Mouse (Mus musculus): ENCODE measurements around the gene Gtf2h4.

The Gtf2h4 gene

DNA sequence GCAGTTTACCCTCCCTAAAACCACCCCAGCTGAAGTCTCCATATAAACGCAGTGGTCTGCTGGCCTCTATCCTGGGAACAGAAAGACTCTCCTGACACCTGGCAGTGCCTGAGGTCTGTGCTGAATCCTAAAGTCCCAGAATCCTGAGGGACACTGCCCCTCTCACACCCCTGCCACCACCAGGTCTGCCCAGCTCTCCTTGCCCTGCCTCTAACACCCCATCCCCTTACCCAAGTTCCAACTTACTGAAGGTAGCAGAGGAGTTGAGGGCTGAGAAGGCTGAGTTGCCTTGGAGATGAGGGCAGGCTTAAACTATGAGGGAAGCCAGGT, 23.9 kb upstream of the Gtf2h4 start:
- DNase-seq (ENCODE audit: low spot score) = no peak

DNA sequence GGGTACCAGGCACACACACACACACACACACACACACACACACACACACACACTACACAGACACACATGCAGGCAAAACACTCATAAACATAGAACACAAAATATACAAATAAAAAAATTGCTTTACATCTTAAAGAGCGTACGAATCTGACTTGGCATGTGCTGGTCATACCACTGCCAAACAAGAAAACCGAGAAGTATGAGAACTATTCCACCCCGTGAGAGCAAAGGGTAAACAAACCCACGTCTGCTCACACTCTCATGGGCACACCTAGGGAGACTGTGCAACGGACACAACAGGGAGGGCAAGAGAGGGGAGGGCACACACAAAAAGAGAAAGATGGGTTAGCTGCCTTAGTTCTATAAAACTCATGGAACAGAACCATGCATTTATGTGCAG, 23.2 kb upstream of the Gtf2h4 start:
- no peak for DNase-seq (ENCODE audit: low spot score)

DNA sequence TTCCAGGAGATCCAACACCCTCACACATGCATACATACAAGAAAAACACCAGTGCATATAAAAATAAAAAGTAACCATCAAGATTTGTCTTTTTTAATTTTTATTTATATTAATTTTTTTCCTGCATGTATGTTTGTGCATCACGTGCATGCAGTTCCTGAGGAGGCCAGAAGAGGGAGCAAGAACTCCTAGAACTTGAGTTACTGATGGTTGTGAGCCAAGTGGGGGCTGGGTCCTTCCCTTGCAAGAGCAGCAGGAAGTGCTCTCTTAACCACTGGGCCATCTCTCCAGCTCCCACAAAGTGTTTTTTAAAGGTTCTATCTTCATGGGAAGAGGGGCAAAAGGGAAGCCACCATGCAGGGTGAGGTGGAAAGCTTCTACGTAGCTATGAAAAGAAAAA, 21.8 kb upstream of the Gtf2h4 start:
- DNase-seq (ENCODE audit: low spot score) = no peak

DNA sequence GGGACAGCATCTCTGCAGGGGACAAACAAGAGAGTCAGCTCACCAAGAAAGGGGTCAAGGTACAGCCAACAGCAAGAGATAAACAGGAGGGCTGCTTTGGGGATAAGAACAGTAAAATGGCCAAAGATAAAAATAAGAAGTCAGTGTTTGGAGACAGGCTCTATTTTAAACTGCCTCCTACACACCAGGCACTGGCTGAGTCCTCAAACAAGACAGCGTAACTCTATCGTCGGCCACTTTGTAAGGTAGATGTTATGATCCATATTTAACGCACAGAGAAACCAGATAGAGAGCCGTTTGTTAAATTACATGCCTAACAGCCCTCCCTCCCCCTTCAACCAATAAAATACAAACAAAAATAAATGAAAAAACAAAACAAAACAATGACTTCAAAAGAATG, 20.4 kb upstream of the Gtf2h4 start:
- no peak for DNase-seq (ENCODE audit: low spot score)

DNA sequence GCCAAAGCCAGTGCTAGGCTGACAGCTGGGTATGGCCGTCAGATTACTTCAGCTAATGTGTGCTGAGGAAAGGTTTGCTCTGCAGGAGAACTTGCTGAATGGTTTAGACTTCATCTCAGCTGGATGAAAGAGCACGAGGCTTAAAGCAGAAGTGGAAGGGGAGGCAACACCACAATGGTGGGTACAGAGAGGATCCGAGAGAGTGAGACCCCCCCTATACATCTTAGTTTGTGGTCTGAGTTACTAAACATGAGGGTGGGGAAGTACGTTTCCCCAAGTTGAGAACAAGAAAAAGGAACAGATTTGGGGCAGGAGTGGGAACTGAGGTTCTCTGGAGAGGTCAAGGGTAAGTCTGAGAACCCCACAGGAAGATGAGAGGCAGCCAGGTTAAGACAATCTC, 18.8 kb upstream of the Gtf2h4 start:
- no peak for DNase-seq (ENCODE audit: low spot score)

DNA sequence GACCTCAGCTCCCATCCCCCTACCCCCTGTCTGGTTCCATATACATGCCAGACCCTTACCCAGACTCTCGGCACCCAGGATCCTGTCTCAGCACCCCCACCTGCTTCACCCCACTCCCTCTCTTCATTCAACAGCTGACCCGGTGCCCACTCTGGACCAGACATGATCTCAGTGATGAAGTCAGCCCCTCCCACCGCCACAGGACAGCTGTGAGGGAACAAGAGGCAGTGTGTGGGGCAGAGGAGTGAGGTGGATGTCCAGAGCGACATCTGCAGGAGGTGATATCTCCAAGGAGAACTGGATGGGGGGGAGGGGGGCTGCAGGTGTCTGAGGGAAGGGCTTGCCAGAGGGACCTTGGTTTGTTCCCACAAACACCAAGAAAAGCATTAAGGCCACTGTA, 18.3 kb upstream of the Gtf2h4 start:
- DNase-seq (ENCODE audit: low spot score) = no peak

DNA sequence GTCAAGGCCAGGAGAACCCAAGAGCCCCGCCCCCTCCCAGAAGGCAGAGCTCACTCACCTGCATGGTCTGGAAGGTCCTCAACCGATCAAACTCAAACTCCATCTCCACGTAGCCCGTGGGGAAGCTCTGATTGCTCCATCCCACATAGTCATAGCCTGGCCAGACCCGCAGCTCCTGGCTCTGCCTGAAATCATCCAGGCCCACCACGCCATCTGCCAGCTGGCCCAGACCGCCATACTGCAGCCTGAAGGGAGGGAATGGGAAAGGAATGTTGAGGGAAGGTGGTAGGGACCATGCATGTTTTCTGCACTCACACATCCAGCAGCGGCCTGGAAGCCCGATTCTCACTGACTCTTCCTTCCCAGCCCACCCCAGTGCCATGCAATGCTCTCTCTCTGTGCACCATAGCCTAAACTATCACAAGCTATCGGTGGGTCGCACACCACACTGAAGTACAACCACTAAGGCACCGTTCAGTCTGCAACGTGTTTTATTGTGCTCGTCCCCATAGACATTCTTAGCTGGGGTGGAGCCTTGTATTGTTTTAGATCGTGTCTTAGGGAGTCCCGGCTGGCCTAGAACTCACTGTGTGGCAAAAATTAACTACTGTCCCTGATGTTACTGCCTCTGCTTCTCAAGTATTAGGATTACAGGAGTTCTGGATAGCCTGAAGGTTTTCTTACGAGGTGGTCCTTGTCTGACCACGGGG, 16.6 kb upstream of the Gtf2h4 start:
- DNase-seq (ENCODE audit: low spot score) = no peak

DNA sequence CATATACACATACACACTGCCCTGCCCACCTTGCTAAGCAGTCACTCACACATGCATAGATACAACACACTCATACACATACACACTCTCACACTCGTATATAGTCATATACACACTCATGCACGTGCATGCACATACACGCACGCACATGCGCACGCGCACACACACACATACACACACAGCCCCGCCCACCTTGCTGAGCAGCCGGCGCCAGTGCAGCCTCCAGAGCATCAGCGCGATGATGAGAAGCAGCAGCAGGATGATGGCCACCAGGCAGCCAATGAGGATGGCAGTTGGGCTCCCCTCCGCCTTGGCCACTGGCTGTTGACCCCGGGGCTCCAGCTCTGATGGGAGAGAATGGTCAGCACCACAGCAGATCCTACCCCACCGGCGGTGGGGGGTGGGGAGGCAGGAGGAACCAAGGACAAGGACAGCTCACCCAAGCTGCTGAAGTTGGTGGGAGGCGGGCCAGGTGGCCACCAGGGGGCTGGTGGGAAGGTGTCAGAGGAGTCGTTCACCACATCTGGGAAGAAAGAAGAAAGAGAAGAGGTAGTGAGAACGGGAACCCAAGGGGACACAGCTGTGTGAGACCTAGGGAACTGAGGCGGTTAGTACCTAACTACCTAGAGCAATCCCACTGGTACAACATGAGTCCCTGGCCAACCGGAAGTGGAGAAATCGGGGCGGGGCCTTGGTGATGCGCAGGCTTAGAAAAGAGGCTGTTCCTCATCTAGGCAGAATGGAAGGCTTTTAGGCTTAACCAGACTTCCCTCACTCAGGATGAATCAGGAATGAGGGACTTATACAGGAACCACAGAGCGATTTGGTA, 15.0 kb upstream of the Gtf2h4 start:
- no peak for DNase-seq (ENCODE audit: low spot score)

DNA sequence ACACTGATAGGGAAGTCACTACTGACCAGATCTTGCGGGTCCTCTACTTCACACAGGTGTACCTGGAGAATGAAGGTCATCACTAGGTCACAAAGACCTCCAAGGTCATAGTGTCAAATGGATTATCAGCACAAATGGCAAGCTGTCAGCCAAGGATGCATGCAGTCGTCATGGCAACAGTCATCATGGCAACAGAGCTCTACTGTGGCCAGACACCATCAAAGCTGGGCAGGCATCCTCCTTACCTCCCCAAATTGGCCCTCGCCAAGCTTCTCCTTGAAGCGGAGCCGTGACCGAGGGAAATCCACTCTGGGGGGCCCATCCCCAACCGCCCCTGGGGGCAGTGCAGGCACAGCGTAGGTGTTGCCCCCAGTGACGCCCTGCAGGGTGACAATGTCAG, 11.5 kb upstream of the Gtf2h4 start:
- DNase-seq (ENCODE audit: low spot score) = no peak

DNA sequence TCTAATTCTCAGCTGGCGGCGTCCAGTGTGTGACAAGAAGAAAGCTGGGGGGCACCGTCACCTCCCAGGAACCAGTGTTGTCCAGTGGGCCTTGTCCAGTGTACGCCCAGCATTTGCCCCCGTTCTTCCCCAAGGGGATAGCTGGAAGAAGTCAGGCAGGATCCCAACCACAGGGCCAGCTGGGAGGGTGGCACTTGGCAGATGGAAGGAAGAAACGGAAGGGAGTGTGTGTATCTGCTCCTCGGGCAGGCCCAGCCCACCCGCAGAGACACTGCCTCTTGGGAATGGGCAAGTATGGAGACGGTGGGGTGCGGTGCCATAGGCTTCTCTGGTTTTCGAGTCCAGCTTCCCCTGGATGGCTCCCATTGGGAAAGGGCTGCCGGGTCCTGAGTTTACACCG, 8.4 kb upstream of the Gtf2h4 start:
- DNase-seq (ENCODE audit: low spot score) = no peak

DNA sequence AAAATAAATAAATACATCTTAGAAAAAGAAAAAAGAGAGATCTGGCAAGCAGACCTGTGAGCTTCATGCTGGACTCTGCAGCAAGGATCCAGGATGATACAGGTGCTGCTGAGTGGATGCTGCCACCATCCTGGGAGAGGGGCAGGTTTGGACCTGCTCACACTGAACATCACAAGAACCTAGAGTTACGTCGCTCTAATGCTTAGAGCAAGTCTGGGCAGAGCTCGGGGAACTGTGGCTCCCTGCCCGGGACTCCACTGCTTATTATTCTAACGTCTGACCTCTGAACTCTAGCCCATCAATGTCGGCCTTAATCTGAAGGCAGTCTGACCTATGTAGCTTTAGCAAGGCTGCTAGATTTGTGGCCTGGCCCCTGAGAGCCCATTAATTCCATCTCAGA, 7.1 kb upstream of the Gtf2h4 start:
- DNase-seq (ENCODE audit: low spot score) = no peak

DNA sequence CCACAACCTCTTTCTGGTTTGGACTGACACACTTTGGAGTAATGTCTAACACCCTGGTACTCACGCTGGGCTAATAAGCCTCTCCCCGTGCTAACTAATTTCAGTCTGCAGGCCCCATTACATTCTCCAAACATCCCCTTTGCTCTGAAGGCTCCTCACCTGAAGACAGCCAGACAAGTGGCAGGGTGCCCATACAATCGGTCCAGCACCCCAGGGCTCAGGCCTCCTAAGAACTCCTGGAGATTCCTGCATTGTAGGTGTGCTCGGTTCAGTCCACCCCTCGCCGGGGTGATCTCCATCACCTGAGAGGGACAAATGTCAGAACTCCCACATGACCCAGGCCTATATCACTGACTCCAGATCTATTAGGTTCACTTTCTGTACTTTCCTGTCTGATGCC, 1.0 kb downstream of the Gtf2h4 start:
- DNase-seq (ENCODE audit: low spot score) = no peak

DNA sequence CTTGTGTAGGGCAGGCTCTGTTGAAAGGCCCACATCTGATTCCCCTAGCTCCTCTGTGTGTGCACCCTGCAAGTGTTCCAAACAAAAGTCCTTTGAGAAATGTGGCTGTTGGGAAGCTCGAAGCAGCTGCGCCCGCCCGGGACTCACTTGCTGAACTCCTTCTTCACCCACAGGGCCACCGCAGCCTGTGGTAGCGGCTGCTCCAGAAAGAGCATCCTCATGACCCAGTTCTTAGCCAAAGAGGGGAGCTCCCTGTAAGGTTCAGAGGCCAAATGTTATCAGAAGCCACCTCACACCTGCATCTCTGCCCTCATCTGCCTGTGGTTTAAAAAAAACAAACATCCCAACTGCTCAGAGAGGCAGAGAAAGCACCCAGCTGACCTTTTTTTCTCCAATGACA, 1.7 kb downstream of the Gtf2h4 start:
- no peak for DNase-seq (ENCODE audit: low spot score)

DNA sequence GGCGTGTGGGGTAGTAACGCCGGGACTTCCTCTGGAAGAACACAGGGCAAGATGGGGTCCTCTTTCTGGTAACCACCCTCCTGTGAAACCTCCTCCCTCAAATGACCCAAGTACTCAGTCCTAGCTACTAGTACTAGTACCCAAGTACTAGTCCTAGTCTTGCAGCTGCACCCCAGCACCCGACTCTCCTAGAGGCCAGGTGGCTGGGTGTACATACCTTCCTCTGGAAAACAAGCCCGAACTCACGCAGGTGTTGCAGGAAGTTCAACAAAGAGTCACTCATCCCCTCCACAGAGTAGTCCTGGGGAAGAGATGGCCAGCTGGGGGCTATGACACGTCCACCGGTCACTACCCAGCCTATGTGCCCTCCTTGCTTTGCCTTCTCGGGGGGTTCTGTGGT, 3.8 kb downstream of the Gtf2h4 start:
- no peak for DNase-seq (ENCODE audit: low spot score)

DNA sequence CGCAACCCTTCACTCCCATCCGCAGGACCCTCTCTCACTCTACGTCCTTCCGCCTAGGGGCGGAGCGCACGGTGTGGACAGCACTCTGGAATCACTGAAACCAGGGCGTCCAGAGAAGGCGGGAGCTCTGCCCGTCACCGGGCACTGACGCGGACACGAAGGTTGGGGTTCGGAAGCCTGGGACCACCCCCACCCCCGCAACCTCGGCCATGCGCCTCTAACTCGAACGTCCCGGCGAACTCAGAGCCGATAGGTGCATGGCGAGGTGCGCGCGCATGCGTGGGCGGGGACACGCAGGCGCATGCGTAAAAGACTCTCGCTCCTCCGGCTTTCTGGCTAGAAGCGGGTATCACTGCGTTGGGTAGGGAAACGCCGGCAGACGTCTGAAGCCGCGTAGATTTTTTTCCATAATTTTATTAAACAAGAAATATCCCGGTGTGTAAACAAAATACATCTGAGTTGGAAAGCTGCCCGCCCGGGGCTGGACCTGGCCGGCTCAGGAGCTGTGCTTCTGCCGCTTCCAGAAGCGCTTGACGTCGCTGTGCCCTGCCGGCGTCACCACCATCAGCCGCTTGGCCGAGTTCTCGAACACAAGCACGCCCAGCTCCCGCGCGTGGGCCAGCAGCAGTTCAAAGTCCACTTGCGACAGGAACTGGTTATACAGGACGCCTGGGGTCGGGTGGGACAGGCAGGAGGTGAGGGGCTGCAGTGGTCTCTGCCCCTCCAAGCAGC, 6.0 kb downstream of the Gtf2h4 start, which contains the start of gene Vars2:
Gene Vars2, minus strand, starts transcription at position 259 of the 732 bp plus-strand sequence.
- DNase-seq (ENCODE audit: low spot score) = peak; percentile 98

DNA sequence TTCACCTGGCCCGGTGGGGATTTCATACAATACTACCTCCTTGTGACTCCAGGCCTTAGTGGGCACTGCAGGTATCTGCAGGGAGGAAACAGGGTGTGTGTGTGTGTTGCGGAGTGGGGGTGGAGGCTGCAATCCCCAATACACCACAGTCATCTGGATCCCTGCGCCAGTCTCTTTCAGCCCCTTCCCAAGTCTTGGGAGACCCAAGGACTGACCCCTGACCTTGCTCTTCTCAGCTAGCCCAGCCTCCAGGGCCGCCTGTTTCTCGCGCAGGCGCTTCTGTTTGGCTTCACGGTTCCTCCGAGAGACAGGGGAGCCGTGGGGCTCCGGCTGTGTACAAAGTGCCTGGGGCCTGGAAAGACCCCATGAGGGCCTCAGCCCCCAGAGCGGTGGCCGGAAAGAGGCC, 6.7 kb downstream of the Gtf2h4 start:
- DNase-seq (ENCODE audit: low spot score) = peak; percentile 30

DNA sequence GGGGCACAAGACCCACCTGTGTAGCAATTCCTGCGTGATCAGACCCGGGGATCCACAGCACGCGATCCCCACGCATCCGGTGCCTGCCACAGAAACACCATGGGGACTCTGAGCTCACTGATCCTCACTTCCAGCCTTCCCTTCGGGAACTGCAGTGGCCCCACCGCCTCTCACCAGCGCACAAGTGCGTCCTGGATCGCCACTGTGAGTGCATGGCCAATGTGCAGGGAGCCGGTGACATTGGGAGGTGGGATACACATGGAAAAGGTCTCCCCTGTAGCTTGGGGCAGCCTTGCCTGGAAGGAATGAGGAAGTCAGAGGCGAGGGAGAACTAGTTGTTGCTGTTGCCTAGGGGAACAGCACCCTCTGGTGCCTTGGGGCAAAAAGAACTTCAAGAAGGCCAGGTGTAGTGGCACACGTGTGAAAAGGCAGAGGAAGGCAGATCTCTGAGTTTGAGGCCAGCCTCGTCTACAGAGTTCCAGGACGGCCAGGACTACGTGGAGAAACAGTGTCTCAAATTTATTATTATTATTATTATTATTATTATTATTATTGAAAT, 7.5 kb downstream of the Gtf2h4 start:
- peak; percentile 25 for DNase-seq (ENCODE audit: low spot score)

DNA sequence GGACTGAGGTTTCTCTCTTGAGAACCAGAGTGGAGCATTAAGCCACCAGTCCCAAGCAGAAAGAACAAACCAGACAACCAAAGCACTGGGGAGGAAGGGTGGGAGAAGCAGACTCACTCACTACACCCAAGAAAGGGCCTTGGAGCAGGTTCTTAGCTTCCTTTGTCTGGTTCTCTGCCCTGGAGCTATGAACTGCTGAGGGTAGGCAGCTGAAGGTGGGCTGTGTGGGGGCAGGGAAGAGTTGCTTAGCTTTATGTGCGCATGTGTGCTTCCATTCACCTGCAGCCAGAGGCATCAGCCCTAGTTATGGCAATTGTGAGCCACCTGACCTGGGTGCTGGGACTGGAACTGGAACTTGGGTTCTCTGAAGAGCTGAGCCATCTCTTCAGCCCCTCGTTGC, 20.5 kb downstream of the Gtf2h4 start:
- no peak for DNase-seq (ENCODE audit: low spot score)

DNA sequence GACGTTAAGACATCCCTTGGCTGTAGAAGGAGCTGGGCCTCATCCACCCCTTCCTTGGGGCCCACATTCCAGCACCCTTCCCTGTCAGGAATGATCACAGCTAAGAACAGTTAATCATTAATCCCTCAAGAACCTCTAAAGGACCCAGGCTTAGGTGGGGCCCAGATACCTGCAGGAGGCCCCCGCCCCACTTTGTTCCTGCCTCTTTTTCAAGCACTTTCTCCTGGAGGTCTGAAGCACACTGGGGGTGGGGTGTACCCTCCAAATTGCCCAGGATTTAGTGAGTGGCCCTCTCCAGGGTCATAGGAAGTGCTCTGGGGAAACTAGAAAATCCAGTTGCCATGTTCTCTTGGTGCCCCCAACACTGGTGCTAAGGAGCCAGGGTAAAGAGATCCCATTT, 24.1 kb downstream of the Gtf2h4 start:
- DNase-seq (ENCODE audit: low spot score) = no peak

DNA sequence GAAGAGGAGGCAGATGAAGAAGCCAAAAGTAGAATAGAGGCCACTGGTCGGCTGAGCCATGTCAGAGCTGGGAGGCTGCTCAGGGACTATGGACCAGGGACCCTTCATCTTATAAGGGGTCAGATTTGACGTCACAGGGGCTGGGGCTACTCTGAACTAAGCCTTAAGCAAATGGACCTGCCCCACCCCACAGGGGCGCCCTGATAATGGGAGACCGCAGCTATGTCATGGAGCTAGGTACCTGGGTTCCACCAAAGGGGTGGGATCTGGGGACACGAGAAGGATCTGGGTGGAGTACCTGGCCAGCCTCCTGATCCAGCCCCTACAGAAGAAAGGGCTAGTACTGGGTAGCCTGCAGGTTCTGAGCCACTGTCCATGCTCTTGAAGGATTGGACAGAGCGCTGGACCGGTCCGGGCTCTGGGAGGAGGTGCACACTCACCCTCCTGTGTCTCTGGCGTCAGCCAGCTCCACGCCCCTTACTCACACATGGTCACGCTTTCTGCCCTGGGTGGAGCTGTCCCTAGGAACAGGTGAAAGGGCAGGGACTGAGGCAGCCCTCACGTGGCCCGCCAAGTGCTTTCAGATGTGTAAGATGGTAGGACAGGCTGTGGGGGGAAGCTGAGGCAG, 29.8 kb downstream of the Gtf2h4 start, which contains the start of gene Mucl3:
Gene Mucl3, minus strand, starts transcription at position 87 of the 628 bp plus-strand sequence.
- no peak for DNase-seq (ENCODE audit: low spot score)

DNA sequence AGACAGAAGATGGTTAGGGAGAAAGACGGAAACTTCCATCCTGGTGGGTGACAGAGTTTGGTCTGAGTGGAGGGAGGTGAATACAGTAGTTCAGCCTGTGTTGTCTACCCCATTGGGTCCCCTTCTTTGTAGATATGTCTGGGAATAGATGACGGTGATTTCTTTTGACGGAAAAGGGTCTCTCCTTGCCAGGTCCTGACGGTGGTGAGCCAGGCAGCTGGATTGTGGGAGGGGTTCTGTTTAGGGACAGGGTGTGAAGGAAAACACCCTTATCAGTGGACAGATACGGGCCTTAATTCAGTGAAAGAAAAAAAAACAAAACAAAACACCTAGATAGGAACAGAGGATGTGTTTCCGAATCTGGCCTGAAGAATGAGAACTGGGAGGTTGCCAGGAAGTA, 34.2 kb downstream of the Gtf2h4 start:
- DNase-seq (ENCODE audit: low spot score) = no peak
